Mouse (Mus musculus): ENCODE measurements around the gene Ptpn20. TPM values are rescaled to one million over a fixed set of nuclear protein-coding genes. Genes with fewer than 3 reads are reported as not detected.
A peak's percentile ranks its signal among the peaks of the same experiment; 100 is the strongest.

Ptpn20 gene
- total RNA-seq, 4 experiments from 2014 or later, result 0.61 to 1.3 (median 0.86) TPM

DNA sequence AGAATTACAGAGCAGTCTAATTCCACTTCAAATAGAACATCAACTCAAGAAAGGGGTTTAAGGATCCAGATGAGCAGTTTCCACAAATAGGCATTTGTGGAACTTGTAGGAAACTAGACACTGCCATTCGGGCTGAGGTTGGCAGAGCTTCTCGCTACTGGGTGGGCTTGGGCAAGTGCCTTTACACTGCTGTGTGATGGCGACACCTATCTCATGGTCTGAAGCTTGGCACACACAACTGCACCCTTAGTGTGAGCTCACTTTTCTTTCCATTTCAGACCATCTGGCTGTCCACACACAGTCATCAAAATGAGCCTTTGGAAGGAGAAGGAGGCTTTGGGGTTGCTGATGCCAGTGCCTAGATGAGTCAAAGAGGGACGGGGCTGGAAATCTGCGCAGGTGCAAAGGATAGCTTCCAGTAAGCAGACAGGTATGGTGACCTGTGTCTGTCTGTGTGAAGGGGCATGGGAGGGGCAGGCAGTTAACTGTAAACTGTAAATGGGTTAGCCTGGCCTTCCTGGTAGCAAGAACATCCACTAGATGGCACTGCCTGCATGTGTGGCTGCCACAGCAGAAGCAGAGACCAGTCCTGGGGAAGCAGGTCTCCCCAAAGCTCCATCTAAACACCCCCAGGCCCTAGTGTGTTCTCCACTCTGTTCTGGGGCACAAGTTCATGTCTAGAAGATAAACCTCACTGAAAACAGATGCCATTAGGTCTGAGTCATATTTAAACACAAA is 84.5 kb downstream of the Ptpn20 start:
- peak; percentile 19 to 47 for DNase-seq (ENCODE audit: low spot score in 2 of 2)

DNA sequence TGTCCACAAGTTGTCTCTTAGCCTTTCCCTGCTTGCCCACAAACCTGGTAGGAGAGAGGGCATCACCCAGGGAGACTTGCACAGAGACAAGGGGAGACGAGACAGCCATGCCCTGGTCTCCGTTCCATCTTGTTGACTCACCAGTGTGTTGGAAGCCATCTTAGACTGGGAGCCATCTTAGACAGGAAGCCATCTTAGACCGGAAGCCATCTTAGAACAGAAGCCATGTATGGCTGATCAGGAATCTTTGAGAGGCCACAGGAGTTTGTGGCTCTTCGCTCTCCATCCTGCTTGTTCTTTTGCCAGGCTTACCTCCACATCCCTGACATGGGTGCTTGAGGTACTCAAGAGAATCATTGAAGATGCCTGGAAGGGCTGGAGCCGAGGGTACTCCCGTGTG is 89.0 kb downstream of the Ptpn20 start:
- no peak for DNase-seq (ENCODE audit: low spot score in 2 of 2)

DNA sequence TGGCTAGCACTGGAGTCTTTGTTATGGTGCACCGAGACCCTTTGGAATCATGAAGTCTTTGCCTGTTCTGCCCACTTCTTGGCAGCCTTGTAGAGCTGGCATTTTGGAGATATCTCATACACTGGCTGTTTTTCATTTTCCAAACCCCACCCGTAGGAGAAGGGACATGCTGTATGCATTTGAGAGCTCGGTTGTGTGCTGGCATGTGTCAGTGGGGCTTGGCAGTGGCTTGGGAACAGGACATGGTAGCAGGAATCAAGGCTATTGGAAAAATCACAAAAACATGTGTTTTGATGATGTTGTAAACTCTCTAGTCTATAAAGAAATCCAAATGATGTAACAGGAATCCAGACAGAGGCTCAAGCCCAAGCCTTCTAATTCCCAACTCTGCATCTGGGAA is 89.7 kb downstream of the Ptpn20 start:
- DNase-seq (ENCODE audit: low spot score in 2 of 2), result no peak

DNA sequence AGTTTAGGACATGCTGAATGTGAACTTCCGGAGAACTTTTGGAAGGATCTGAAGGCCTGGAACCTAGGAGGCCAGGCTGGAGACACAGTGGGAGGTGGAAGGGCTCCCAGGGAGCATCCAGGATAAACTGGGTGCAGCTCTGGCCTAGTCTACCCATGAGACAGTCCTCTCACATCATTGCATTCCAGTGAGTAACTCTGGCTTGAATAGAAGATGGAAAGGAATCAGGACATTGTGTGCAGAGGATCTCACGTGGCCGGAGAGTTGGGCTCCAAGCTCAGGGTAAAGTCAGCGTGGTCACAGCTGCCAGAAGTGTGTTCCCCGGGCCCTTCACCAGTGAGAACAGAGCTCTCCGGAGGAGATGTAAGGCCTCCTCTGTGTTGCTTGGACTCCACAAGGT is 91.6 kb downstream of the Ptpn20 start:
- no peak for DNase-seq (ENCODE audit: low spot score in 2 of 2)

DNA sequence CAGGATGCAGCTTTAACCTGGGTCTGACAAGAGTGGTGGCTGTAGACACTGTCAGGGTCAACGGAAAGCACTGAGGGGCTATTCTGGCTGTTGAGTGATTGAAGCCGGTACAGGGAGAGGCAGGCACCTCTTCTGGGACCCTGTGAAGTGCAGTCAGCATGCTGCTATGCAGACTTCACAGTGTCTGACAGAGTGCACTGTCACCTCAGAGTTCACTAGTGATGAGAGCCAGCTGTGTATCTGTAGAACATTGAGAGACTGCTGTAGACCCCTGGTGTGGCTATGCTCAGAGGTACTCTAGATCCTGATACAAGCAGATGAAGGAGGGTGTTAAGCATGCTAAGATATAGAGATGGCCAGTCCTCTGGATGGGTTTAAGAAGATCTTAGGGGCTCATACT is 93.8 kb downstream of the Ptpn20 start:
- DNase-seq (ENCODE audit: low spot score in 2 of 2), result no peak

DNA sequence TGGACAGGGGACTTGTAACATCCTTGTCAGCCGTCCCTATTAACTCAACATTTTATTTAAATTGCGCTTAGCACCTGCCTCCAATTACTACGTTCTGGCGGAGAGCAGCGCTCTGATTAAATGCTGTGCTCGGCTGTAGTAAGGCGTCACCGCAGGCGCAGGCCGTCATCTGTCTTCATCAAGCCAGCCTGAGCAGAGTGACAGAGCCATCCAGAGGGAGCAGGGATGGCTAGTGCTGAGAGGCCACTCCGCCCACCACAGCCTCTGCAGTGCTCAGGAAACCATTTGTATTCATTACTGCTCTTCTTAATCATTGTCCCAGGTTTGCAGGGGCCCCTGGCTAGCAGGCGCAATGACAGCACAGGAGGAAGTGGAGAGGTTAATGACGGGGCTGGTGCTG is 94.7 kb downstream of the Ptpn20 start:
- no peak for DNase-seq (ENCODE audit: low spot score in 2 of 2)

DNA sequence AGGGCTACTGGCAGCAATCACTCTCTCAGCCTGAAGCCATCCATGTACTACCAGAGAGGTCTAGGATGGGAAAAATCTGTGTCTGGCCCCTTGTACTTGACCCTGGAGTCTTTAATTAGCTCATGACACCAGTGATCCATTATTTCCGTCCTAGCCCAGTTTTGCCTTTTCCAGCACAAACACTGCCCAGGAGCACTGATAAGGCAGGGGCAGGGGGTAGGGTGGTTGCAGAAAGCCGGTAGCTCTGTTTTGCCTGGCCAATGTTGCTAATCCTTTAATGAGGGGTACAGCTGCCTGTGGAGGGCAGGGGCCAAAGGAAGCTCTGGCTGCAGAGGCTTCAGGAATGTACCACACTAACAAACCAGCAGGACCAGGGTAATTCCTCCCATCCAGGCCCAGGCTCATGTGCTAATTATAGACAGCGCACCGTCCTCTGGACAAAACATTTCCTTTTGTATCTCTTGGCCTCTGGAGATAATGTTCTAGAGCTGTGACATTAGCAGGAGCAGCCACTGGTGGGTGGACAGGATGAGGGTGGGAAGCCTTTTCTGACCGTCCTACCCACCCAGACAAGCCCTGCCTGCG is 98.5 kb downstream of the Ptpn20 start:
- DNase-seq (ENCODE audit: low spot score in 2 of 2), result no peak

DNA sequence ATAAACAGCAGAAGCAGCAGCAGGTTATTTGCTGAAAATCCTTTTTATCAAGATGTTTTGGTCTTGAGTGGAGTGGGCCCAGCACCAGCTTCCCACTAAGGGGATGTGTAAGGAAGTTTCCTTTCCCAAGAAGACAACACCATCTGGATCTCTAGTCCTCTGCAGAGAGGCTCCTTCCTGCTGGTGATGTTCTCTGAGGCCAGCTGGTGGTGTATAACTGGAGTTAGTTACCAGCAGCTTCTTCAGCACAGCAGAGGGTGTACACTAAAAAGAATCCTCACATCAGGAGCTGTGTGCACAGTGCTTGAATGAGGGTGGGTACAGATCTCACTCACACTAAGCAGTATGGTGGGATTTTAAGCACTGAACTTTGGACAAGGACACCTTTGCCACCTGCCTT is 100.0 kb downstream of the Ptpn20 start:
- DNase-seq (ENCODE audit: low spot score in 2 of 2), result peak; percentile 37 to 46

Other genes with a start within 250 kb of the Ptpn20 start
- gene Mapk8, start 142.0 kb upstream of the Ptpn20 start, total RNA-seq (2022), result 10 to 100 TPM; 75.6 to 93.1 (median 84.1) TPM
- 1 to 10 TPM in 2 of 4 experiments, under 1 TPM in 2; 0.31 to 1.7 (median 0.73) TPM for gene Frmpd2, start 117.5 kb upstream of the Ptpn20 start, total RNA-seq (2022)